Mouse (Mus musculus): Measurements from ENCODE around the gene Poll. TPM values are rescaled to one million over a fixed set of nuclear protein-coding genes. Genes with fewer than 3 reads are reported as not detected.

Gene Poll
- polyA plus RNA-seq, 1 experiment from 2014 or later, result 16.1 TPM

DNA sequence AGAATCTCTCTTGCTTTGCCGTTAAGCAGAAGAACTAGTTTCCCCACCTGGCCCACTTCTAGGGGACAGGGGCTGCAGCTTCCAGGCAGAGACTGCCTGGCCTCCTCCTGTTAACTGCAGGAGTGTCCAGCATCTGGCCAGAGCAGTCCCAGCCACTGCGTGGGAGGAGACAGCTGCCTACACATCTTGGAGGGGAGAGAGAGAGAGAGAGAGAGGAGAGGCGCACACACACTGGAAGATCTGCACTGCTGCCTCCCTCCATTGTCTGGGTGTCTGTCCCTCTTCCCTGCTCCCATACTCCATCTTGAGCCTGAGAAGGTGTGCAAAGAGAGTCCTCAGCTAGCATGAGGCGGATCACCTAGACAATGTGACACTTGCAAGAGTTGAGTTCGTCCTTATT is 31.0 kb downstream of the Poll start:
- ATAC-seq (ENCODE audit: low FRiP score, low read depth), result no peak
- H3K27me3 ChIP-seq, result no peaks in the 10 kb centered on the region
- peaks cover 59% of the 10 kb centered on the region for H3K36me3 ChIP-seq
- no peak overlapping the region for H3K9ac ChIP-seq
- H3K9me3 ChIP-seq, result no peaks in the 10 kb centered on the region
- H3K4me3 ChIP-seq, result no peak overlapping the region
- 78% methylated on average over 5 of the region's 5 CpGs for WGBS
- H3K4me1 ChIP-seq, result peaks cover 2% of the 10 kb centered on the region; the same call in 1 of the 2 replicates
- H3K27ac ChIP-seq, result no peak overlapping the region
- H3K4me2 ChIP-seq (replicated peaks), result no peak overlapping the region

DNA sequence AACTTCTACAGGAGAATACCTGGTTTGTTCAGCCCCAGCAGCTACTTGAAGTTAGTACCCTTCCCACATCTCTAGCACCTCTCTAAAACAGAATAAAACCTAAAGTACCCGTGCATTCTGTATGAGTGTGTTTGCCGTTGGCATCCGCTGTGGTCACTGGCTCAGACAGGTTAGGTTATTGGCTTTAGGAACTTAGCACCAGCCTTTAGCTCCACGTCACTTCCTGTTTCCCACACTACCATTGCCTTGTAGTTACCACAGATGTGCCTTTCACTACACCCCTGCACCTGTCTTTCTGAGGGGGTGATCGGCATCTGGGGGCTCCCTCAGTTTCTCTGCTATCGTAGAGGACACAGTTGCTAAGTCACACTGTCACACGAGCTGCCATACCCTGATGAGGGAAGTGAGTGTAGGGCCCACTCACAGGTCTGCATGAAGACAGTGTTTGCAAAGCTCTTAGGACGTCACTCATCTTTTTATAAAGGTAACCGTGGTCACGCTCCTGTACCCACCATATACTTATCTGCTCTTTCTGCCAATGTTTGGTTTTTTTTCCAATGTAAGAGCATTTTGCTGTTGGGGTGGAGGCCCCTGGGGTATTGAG is 32.3 kb downstream of the Poll start:
- Histone ChIP-seq H3K36me3 (peaks cover 72% of the 10 kb centered on the region), H3K9me3 (no peaks in the 10 kb centered on the region), H3K9ac (no peak overlapping the region), H3K4me3 (no peak overlapping the region), H3K4me1 (no peaks in the 10 kb centered on the region), H3K27ac (no peak overlapping the region), H3K4me2 (replicated peaks) (no peak overlapping the region), H3K27me3 (no peaks in the 10 kb centered on the region)
- no peak for ATAC-seq (ENCODE audit: low FRiP score, low read depth)
- 92% methylated on average over 10 of the region's 10 CpGs for WGBS

DNA sequence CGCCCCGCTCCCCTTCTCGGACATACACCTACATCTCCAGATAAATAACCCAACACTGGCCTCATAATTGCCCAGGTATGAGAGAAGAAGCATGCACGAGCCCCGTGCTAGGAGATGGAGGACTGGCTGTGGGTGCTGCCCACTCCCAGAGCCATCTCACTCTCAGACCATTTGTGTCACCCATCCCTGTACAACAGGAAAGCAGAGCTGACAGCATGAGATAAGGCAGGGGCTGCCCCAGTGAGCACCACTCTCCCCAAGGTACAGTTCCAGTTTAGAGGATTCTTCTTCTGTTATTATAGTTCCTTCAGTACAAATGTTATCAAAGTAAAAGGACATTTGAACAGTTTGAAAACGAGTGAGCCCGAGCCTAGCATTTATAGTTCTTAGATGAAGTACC is 32.9 kb downstream of the Poll start:
- WGBS, result 88% methylated on average over 7 of the region's 7 CpGs
- Histone ChIP-seq H3K27ac (no peak overlapping the region), H3K27me3 (no peaks in the 10 kb centered on the region), H3K4me2 (replicated peaks) (no peak overlapping the region), H3K36me3 (peaks cover 78% of the 10 kb centered on the region), H3K9ac (no peak overlapping the region), H3K4me3 (no peak overlapping the region), H3K9me3 (no peaks in the 10 kb centered on the region), H3K4me1 (no peaks in the 10 kb centered on the region)
- ATAC-seq (ENCODE audit: low FRiP score, low read depth), result no peak

DNA sequence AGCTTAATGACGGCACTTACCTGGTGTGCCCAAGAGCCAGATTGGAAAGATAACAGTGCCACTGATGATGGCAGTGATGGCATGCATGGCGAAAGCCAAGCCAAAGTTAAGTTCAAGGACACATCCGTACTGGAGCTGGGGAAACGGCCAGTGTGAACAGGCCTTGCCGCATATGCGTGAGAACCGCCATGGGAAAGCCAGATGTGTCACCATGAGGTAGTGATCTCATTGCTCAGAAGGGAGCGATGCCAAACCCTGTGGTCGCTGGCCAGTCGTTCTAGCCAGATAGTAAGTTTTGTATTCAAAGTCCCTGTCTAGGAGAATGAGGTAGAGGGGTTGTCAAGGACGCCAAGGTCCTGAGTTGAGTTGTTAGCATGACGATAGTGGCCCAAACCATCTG is 44.1 kb downstream of the Poll start:
- WGBS, result 94% methylated on average over 12 of the region's 12 CpGs

DNA sequence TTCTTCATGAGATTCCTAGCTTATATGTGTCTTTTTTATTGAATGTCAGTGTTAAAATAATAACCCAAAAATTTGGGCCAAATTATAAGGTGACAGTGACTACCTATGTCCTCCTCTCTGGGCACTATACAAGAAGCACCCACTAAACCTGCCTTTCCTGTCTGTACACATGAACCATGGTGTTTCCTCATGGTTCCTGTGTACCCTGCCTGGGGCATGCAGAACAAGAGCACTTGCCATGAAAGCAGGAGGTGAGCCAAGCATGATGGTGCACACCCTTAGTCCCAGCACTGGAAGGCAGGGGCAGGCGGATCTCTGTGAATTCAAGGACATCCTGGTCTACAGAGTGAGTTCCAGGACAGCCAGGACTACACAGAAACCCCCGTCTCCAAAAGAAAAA is 45.0 kb downstream of the Poll start:
- WGBS, result 91% methylated on average over 2 of the region's 2 CpGs
- no peak overlapping the region for H3K4me3 ChIP-seq
- no peak for ATAC-seq (ENCODE audit: low FRiP score, low read depth)
- no peak overlapping the region for H3K27ac ChIP-seq
- no peak overlapping the region for H3K4me2 ChIP-seq (replicated peaks)
- H3K36me3 ChIP-seq, result peaks cover 78% of the 10 kb centered on the region
- H3K9ac ChIP-seq, result no peak overlapping the region
- H3K9me3 ChIP-seq, result no peaks in the 10 kb centered on the region
- H3K27me3 ChIP-seq, result no peaks in the 10 kb centered on the region
- H3K4me1 ChIP-seq, result peaks cover 7% of the 10 kb centered on the region; the same call in 1 of the 2 replicates

More for the DNA sequence above, 44.1 kb downstream of the Poll start:
- ATAC-seq (ENCODE audit: low FRiP score, low read depth), result no peak
- Histone ChIP-seq H3K27me3 (no peaks in the 10 kb centered on the region), H3K9ac (no peak overlapping the region), H3K36me3 (peaks cover 86% of the 10 kb centered on the region), H3K9me3 (no peaks in the 10 kb centered on the region), H3K4me1 (peaks cover 7% of the 10 kb centered on the region; the same call in 1 of the 2 replicates), H3K4me2 (replicated peaks) (no peak overlapping the region), H3K27ac (no peak overlapping the region), H3K4me3 (no peak overlapping the region)

DNA sequence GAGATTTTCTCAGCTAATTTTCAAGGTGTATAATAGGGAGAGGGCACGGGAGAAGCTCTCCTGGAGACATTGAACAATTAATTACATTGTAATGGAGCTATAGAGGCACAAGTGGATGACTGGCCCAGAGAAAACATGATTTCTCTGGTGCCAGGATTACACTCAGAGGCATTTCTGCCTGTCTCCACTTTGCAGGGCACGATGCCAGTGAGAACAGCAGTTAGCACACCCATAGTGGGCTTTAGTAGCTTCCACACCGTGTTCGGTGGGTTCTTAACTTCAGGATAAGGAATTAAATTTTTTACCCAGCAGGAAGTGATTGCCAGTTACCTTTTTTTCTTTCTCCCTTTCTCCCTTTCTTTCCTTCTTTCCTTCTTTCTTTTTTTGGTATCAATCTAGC is 48.9 kb downstream of the Poll start:
- WGBS, result 88% methylated on average over 4 of the region's 4 CpGs
- no peak for ATAC-seq (ENCODE audit: low FRiP score, low read depth)
- H3K4me1 ChIP-seq, result no peaks in the 10 kb centered on the region

DNA sequence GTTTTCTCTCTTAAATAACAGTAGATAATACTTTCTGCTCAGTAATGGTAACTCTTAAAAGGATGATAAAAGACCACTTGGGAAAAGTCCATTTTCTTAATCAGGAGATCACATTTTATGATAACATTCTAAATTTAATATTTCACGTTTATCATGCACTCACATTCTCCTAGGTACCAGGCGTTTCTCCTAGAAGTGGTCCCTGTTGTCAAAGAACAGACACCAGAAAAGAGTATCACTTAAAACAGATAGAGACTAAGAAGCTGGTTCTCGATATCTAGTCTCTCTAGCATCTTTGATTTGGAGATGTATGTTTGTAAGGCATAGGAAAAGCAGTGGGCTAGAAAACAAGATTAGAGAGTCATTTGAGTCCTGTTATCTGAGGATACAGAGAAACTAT is 49.7 kb downstream of the Poll start:
- 85% methylated on average over 3 of the region's 3 CpGs for WGBS
- Histone ChIP-seq H3K27me3 (no peaks in the 10 kb centered on the region), H3K4me1 (no peaks in the 10 kb centered on the region), H3K4me3 (no peak overlapping the region), H3K4me2 (replicated peaks) (no peak overlapping the region), H3K36me3 (peaks cover 43% of the 10 kb centered on the region), H3K9me3 (no peaks in the 10 kb centered on the region), H3K27ac (no peak overlapping the region), H3K9ac (no peak overlapping the region)
- ATAC-seq (ENCODE audit: low FRiP score, low read depth), result no peak

More for the DNA sequence above, 48.9 kb downstream of the Poll start:
- Histone ChIP-seq H3K36me3 (peaks cover 50% of the 10 kb centered on the region), H3K27ac (no peak overlapping the region), H3K9ac (no peak overlapping the region), H3K27me3 (no peaks in the 10 kb centered on the region), H3K4me3 (no peak overlapping the region), H3K9me3 (no peaks in the 10 kb centered on the region), H3K4me2 (replicated peaks) (no peak overlapping the region)

DNA sequence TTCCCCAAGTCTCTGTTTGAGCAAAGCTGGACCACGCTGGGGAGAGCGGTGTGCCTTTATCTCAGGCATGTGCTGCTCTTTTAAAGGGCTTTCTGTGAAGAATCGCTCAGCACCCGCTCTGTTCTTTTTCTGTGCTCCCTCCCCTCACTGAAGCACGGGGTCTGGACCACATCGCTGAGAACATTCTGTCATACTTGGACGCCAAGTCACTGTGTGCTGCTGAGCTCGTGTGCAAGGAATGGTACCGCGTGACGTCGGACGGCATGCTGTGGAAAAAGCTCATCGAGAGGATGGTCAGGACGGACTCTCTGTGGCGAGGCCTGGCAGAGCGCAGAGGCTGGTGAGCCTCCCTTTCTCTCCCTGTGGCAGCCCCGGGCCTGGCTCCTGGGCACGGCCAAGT is 52.8 kb downstream of the Poll start:
- 78% methylated on average over 19 of the region's 19 CpGs for WGBS

DNA sequence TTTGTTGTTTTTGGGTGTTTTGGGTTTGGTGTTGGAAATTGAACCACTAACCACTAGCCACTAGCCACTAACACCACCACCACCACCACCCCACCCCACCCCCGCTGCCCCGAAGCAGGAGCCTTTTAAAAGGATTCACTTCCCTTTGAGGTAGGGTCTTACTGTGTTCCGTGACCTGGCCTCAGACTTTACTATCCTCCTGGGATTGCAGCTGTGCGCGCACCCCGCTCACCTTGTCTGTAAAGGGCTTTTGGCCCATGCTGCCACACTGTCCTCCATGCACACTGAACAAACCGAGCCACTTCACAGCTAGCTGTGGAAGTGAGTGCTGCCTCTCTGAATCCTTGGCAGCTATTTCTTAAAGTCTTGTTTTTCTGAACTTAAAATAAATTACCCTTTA is 54.9 kb downstream of the Poll start:
- ATAC-seq (ENCODE audit: low FRiP score, low read depth), result no peak
- H3K4me3 ChIP-seq, result no peak overlapping the region
- no peak overlapping the region for H3K27ac ChIP-seq
- no peaks in the 10 kb centered on the region for H3K9me3 ChIP-seq
- no peaks in the 10 kb centered on the region for H3K27me3 ChIP-seq
- peaks cover 4% of the 10 kb centered on the region for H3K4me1 ChIP-seq
- no peak overlapping the region for H3K4me2 ChIP-seq (replicated peaks)
- no peak overlapping the region for H3K9ac ChIP-seq
- 32% methylated on average over 7 of the region's 7 CpGs for WGBS
- H3K36me3 ChIP-seq, result peaks cover 14% of the 10 kb centered on the region; the same call in 1 of the 2 replicates

More for the DNA sequence above, 52.8 kb downstream of the Poll start:
- Histone ChIP-seq H3K27me3 (no peaks in the 10 kb centered on the region), H3K27ac (no peak overlapping the region), H3K4me3 (no peak overlapping the region), H3K9ac (no peak overlapping the region), H3K4me1 (peaks cover 4% of the 10 kb centered on the region), H3K4me2 (replicated peaks) (no peak overlapping the region), H3K9me3 (no peaks in the 10 kb centered on the region), H3K36me3 (peaks cover 21% of the 10 kb centered on the region)
- ATAC-seq (ENCODE audit: low FRiP score, low read depth), result no peak

Other genes starting within 250 kb of the Poll start
- gene Btrc, start 196.8 kb downstream of the Poll start, polyA plus RNA-seq (2015; fragmentation: Nextera tagmentation; extraction: Ambion mirVana), result 55.0 and 55.3 TPM in 2 replicates
- 45.0 and 47.7 TPM in 2 replicates for gene Gm17018, start 84 bp upstream of the Poll start, polyA plus RNA-seq (2015; fragmentation: Nextera tagmentation; extraction: Ambion mirVana)
- 4.5 and 5.6 TPM in 2 replicates for gene Fbxw4, start 99.8 kb upstream of the Poll start, polyA plus RNA-seq (2015; fragmentation: Nextera tagmentation; extraction: Ambion mirVana)
- gene Fgf8, start 182.4 kb upstream of the Poll start, polyA plus RNA-seq (2015; fragmentation: Nextera tagmentation; extraction: Ambion mirVana), result 2.7 and 3.5 TPM in 2 replicates
- 15.4 and 16.8 TPM in 2 replicates for gene Npm3, start 189.1 kb upstream of the Poll start, polyA plus RNA-seq (2015; fragmentation: Nextera tagmentation; extraction: Ambion mirVana)
- gene Mgea5, start 223.3 kb upstream of the Poll start, polyA plus RNA-seq (2015; fragmentation: Nextera tagmentation; extraction: Ambion mirVana), result 66.0 and 68.2 TPM in 2 replicates